Mouse (Mus musculus) ES-Bruce4 (cell line): Measurements from ENCODE around the gene Bbs1. TPM values are rescaled to one million over a fixed set of nuclear protein-coding genes. Genes with fewer than 3 reads are reported as not detected.
"Not testable (repeated sequence)": the region's sequence is repeated elsewhere in the genome, so short reads cannot be mapped to it uniquely, and the experiment has no call there.

Experiments
- H3K27ac ChIP-seq: 2 replicates; pipeline ENCODE4 v1.5.1; 2012; ENCODE audit warnings: low read length, inconsistent platforms; ENCODE audit not compliant: insufficient read depth
- H3K27me3 ChIP-seq: 2 replicates; pipeline ENCODE4 v1.6.1; 2012; ENCODE audit warnings: mild to moderate bottlenecking, low read length, inconsistent platforms; ENCODE audit not compliant: control insufficient read depth, poor library complexity, insufficient read depth, severe bottlenecking
- H3K36me3 ChIP-seq: 2 replicates; pipeline ENCODE4 v1.6.1; 2012; ENCODE audit warnings: inconsistent platforms, mild to moderate bottlenecking, low read length, moderate library complexity; ENCODE audit not compliant: control insufficient read depth, poor library complexity, insufficient read depth, severe bottlenecking
- H3K4me1 ChIP-seq: one replicate; pipeline ENCODE4 v1.8.1; 2011; ENCODE audit warnings: low read length; ENCODE audit not compliant: control insufficient read depth, insufficient read depth
- H3K4me3 ChIP-seq: 2 replicates; pipeline ENCODE4 v1.5.1; 2011; ENCODE audit warnings: low read depth, mild to moderate bottlenecking, low read length
- H3K9ac ChIP-seq: 2 replicates; pipeline ENCODE4 v1.6.1; 2012; ENCODE audit warnings: low read depth, mild to moderate bottlenecking, inconsistent platforms; ENCODE audit not compliant: poor library complexity, severe bottlenecking
- H3K9me3 ChIP-seq: replicated peaks from 2 replicates; pipeline ENCODE4 v1.6.1; 2012; ENCODE audit warnings: mild to moderate bottlenecking, low read length, inconsistent platforms; ENCODE audit not compliant: control insufficient read depth, poor library complexity, insufficient read depth, severe bottlenecking
- CTCF ChIP-seq: IDR thresholded peaks from one replicate; pipeline ENCODE4 v1.8.1; 2011; ENCODE audit warnings: low read depth, low read length
- EP300 ChIP-seq: IDR thresholded peaks from 2 replicates; pipeline ENCODE4 v1.6.1; 2011; ENCODE audit warnings: low read depth, low read length; ENCODE audit not compliant: insufficient read depth
- POLR2A ChIP-seq: IDR thresholded peaks from one replicate; pipeline ENCODE4 v1.8.1; 2011; ENCODE audit warnings: low read length; ENCODE audit not compliant: insufficient read depth
- polyA plus RNA-seq: library from polyadenylated mRNA; stranded (reverse); fragments of >200 nt; gene quantifications from 2 replicates; pipeline ENCODE4 v1.2.4, GENCODE M21; 2011; ENCODE audit warnings: low read depth; ENCODE audit not compliant: missing spikeins, insufficient read depth, insufficient read length

Gene Bbs1
- polyA plus RNA-seq, 1 experiment, result 5.3 TPM

DNA sequence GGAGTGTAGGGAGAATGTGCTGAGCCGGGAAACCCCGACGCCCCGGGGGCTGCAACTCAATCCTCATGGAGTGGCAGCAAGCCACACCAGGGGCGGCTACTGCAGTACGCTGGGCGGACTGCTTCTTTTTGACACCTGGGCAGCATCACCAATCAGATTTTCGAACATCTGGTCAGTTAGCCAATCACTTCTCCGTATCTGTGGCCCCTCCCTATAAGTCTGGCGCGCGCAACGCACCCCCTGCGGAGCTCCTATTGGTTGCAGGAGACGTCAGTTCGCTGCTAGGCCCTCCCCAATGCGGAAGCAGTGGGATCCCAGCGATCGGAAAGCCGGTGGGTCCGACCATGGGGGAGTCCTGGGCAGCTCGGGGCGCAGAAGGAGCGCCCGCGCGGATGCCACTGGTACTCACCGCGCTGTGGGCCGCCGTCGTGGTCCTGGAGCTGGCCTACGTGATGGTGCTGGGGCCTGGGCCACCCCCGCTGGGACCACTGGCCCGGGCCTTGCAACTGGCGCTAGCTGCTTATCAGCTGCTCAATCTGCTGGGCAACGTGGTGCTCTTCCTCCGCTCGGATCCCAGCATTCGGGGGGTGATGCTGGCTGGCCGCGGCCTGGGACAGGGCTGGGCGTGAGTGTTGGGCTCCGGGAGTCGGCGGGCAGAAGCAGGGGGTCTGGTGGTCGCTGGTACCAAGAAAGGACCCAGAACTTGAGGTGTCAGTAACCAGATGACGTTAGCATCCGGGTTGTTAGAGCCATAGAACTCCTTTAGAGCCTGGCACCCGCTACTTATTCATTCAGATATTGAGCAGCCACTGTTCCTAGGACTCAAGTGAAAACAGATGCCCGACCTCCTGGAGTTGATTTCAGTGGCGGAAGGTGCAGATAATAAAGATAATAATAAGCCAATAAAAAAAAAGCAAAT, 27.8 kb downstream of the Bbs1 start, which contains the start of gene Zdhhc24:
Gene Zdhhc24 (plus strand): TSS at position 264 of the 919 bp plus-strand sequence.
- TF ChIP-seq EP300, result no peak
- peak; percentile 63 for TF ChIP-seq POLR2A
- peak within 1 kb of the TSS; percentile 71 for H3K9ac ChIP-seq
- H3K27ac ChIP-seq, result peak within 1 kb of the TSS; percentile 43; the same call in 1 of the 2 replicates
- peaks cover 2% of the 10 kb centered on the region for H3K4me1 ChIP-seq
- H3K4me3 ChIP-seq, result peak within 1 kb of the TSS; percentile 87
- H3K9me3 ChIP-seq, result no peaks in the 10 kb centered on the region
- H3K36me3 ChIP-seq, result no peaks in the 10 kb centered on the region
- no peaks in the 10 kb centered on the region for H3K27me3 ChIP-seq

DNA sequence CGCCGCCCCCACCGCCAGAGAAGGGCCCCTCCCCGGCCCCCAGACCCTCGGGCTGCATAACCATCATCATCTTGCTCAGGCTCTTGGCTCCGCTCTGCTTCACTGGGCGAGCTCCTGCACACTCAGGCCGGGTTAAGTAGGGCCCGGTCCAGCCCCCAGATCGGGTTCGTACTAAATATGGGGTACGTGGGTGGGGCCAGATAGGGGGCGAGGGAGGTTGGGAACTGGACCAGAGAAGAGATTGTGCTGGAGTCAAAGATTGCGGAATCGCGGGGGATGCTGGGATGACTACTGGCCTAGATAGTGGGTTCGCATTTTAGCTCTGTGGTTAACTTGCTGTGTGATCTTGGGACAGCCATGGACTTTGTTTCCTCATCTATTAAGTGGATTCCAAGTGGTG, 28.6 kb downstream of the Bbs1 start, which contains the start of gene Actn3:
Gene Actn3 (minus strand): TSS at position 125 of the 400 bp plus-strand sequence.
- Histone ChIP-seq H3K4me3 (peak within 1 kb of the TSS; percentile 87), H3K27me3 (no peaks in the 10 kb centered on the region), H3K9me3 (no peaks in the 10 kb centered on the region), H3K9ac (peak within 1 kb of the TSS; percentile 71), H3K27ac (peak within 1 kb of the TSS; percentile 43), H3K4me1 (peaks cover 2% of the 10 kb centered on the region), H3K36me3 (no peaks in the 10 kb centered on the region)
- no peak for TF ChIP-seq POLR2A
- TF ChIP-seq EP300, result no peak
- TF ChIP-seq CTCF, result no peak

DNA sequence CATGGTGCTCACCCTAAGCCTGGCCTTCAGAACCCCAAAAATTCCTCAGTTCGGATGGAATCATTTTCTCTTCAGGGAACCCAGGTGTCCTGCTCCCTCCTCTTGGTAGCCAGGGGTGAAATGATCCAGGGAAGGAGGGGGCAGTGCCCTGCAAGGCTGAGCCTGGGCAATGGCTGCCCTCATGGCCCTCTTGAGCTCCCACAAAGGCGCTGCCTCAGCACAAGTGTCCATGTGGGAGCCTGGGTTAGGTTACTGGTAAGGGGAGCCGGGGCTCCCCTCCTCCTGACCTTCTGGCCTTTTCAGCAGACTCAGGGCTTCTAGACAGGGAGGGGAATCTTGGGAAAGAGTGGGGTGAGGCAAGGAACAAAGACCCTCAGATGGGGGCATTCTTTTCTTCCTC, 29.7 kb downstream of the Bbs1 start:
- TF ChIP-seq EP300 (no peak), CTCF (no peak), POLR2A (no peak)
- Histone ChIP-seq H3K9me3 (no peaks in the 10 kb centered on the region), H3K27ac (no peak overlapping the region; the same call in 1 of the 2 replicates), H3K4me1 (peaks cover 2% of the 10 kb centered on the region), H3K27me3 (no peaks in the 10 kb centered on the region), H3K4me3 (no peak overlapping the region), H3K9ac (0 out of 2 replicates have a peak overlapping the region, but pooled peaks have one; percentile 13), H3K36me3 (no peaks in the 10 kb centered on the region)

DNA sequence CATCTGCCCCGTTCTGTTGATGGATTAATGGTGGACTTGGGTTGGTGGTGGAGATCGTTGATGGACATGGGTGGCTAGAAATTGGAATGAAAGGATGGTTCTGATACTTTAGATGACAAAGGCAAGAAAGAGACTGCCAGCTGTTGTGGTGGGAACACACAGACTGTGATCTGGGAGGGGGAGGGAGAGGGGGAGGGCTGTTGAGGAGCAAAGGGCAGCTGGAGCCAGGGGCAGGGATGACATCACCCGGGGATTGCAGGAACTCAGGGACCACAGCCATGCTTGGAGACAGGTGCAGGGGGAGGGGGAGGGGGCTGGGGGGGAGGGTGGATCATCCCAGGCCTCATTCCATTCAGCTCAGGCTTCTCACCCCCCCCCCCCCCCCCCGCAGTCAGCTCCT, 30.2 kb downstream of the Bbs1 start:
- peaks cover 2% of the 10 kb centered on the region for H3K4me1 ChIP-seq
- H3K27ac ChIP-seq, result no peak overlapping the region
- no peak overlapping the region for H3K4me3 ChIP-seq
- 0 out of 2 replicates have a peak overlapping the region, but pooled peaks have one; percentile 13 for H3K9ac ChIP-seq
- no peaks in the 10 kb centered on the region for H3K27me3 ChIP-seq
- H3K9me3 ChIP-seq, result no peaks in the 10 kb centered on the region
- TF ChIP-seq EP300 (no peak), CTCF (no peak), POLR2A (no peak)
- no peaks in the 10 kb centered on the region for H3K36me3 ChIP-seq

GRCm38 (mm10) chr19:4874613-4875012, 31.8 kb downstream of the Bbs1 start:
- not testable (repeated sequence) for H3K4me1 ChIP-seq, H3K9me3 ChIP-seq, H3K9ac ChIP-seq, H3K36me3 ChIP-seq, H3K4me3 ChIP-seq, H3K27ac ChIP-seq, H3K27me3 ChIP-seq

DNA sequence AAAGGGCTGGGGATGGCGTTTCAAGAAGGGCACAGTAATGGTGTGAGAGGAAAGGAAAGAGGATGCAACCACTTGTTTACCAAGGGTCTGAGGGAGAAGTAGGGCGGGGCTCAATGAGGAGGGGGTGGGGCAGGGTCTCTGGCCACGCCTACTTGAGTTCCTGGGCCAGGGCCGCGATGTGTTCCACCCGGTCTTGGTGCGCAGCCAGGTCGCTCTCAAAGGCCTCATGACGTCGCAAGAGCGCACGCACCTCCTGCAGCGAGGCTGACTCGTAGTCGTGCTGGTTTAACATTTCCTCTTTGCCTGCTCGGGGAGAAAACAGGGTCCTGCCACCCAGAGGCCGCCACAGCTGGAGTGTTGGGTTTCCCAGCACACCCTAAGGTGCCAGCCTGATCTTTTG, 41.3 kb downstream of the Bbs1 start:
- Histone ChIP-seq H3K4me1 (peaks cover 6% of the 10 kb centered on the region), H3K27me3 (no peaks in the 10 kb centered on the region), H3K9me3 (no peaks in the 10 kb centered on the region), H3K4me3 (peak overlapping the region; percentile 31), H3K27ac (no peak overlapping the region), H3K9ac (no peak overlapping the region), H3K36me3 (no peaks in the 10 kb centered on the region)
- TF ChIP-seq EP300 (0 out of 2 replicates have a peak, but pooled peaks have one; percentile 25), POLR2A (no peak)
